ENCODE assay signal across 17 mouse cellular contexts in genomic region chr2:3140585-3140984, GRCm38 (mm10). TPM values are rescaled to one million over a fixed set of nuclear protein-coding genes. Genes with fewer than 3 reads are reported as not detected.
DNase-seq lines count a peak whose midpoint lies in the region; ATAC-seq lines count a peak whose summit lies in the region.
"Had no signal": no experiment of that assay in that cellular context is flagged by ENCODE, and none has a peak within 500 bp of the region (broad histone marks: within the 10 kb centered on the region; RNA-seq: fewer than 3 reads in every experiment).

No protein-coding gene starts in this region.

- no peaks in the 10 kb centered on the region for H3K9me3 ChIP-seq in forebrain, embryonic 10.5 days
- H3K9me3 ChIP-seq in forebrain, embryonic 14.5 days (replicated peaks; ENCODE audit: control insufficient read depth, low read length), result no peaks in the 10 kb centered on the region
- H3K9me3 ChIP-seq in hindbrain, embryonic 14.5 days (ENCODE audit: control insufficient read depth, low read length), result no peaks in the 10 kb centered on the region
- no peaks in the 10 kb centered on the region for H3K9me3 ChIP-seq in hindbrain, embryonic 13.5 days
- H3K9me3 ChIP-seq in midbrain, embryonic 10.5 days (replicated peaks), result 0 out of 2 replicates have a peak, but pooled peaks cover 2% of the 10 kb centered on the region
- no peaks in the 10 kb centered on the region for H3K9me3 ChIP-seq in midbrain, embryonic 14.5 days (ENCODE audit: control insufficient read depth, low read length)
- no peaks in the 10 kb centered on the region for H3K9me3 ChIP-seq in midbrain, embryonic 12.5 days
- H3K9me3 ChIP-seq: heart, embryonic 13.5 days had no signal

- H3K36me3 ChIP-seq in forebrain, embryonic 10.5 days (replicated peaks), result 0 out of 2 replicates have a peak, but pooled peaks cover 4% of the 10 kb centered on the region
- no peaks in the 10 kb centered on the region for H3K36me3 ChIP-seq in forebrain, embryonic 14.5 days (ENCODE audit: control insufficient read depth, insufficient read depth, low read length)
- no peaks in the 10 kb centered on the region for H3K36me3 ChIP-seq in hindbrain, embryonic 14.5 days (replicated peaks; ENCODE audit: control insufficient read depth, insufficient read depth)
- no peaks in the 10 kb centered on the region for H3K36me3 ChIP-seq in hindbrain, embryonic 13.5 days
- no peaks in the 10 kb centered on the region for H3K36me3 ChIP-seq in midbrain, embryonic 10.5 days
- no peaks in the 10 kb centered on the region for H3K36me3 ChIP-seq in midbrain, embryonic 14.5 days (ENCODE audit: control insufficient read depth, insufficient read depth, low read length)
- no peaks in the 10 kb centered on the region for H3K36me3 ChIP-seq in midbrain, embryonic 12.5 days
- H3K36me3 ChIP-seq: heart, embryonic 13.5 days had no signal

- no peak overlapping the region for H3K4me3 ChIP-seq in forebrain, embryonic 10.5 days
- H3K4me3 ChIP-seq in forebrain, embryonic 14.5 days (ENCODE audit: low read depth, low read length), result no peak overlapping the region
- no peak overlapping the region for H3K4me3 ChIP-seq in hindbrain, embryonic 14.5 days (replicated peaks; ENCODE audit: low read length)
- no peak overlapping the region for H3K4me3 ChIP-seq in hindbrain, embryonic 13.5 days
- H3K4me3 ChIP-seq in midbrain, embryonic 10.5 days, result no peak overlapping the region
- H3K4me3 ChIP-seq in midbrain, embryonic 14.5 days (replicated peaks; ENCODE audit: low read depth, low read length), result no peak overlapping the region
- H3K4me3 ChIP-seq in midbrain, embryonic 12.5 days, result no peak overlapping the region
- H3K4me3 ChIP-seq: heart, embryonic 13.5 days had no signal

- no peak overlapping the region for H3K9ac ChIP-seq in forebrain, embryonic 14.5 days (ENCODE audit: low read length)
- no peak overlapping the region for H3K9ac ChIP-seq in hindbrain, embryonic 14.5 days
- no peak overlapping the region for H3K9ac ChIP-seq in hindbrain, embryonic 13.5 days
- no peak overlapping the region for H3K9ac ChIP-seq in midbrain, embryonic 14.5 days (replicated peaks; ENCODE audit: low read length)
- no peak overlapping the region for H3K9ac ChIP-seq in midbrain, embryonic 12.5 days (replicated peaks)
- H3K9ac ChIP-seq: heart, embryonic 13.5 days; liver, embryonic 14.5 days had no signal

- ATAC-seq in forebrain, embryonic 14.5 days, result no peak
- ATAC-seq in hindbrain, embryonic 14.5 days (ENCODE audit: low FRiP score), result peak; percentile 42; the same call in 1 of the 2 replicates
- no peak for ATAC-seq in hindbrain, embryonic 13.5 days (ENCODE audit: low FRiP score)
- no peak for ATAC-seq in midbrain, embryonic 14.5 days (ENCODE audit: low FRiP score, low TSS enrichment)
- ATAC-seq in midbrain, embryonic 12.5 days (ENCODE audit: low FRiP score, low read depth), result 0 out of 2 replicates have a peak, but pooled peaks have one; percentile 19

- peak overlapping the region; percentile 58; the same call in 1 of the 2 replicates for H3K27ac ChIP-seq in forebrain, embryonic 10.5 days
- no peak overlapping the region for H3K27ac ChIP-seq in forebrain, embryonic 14.5 days (ENCODE audit: low read depth, low read length)
- H3K27ac ChIP-seq in hindbrain, embryonic 14.5 days, result no peak overlapping the region
- no peak overlapping the region for H3K27ac ChIP-seq in hindbrain, embryonic 13.5 days
- peak overlapping the region; percentile 76 for H3K27ac ChIP-seq in midbrain, embryonic 10.5 days (replicated peaks)
- H3K27ac ChIP-seq in midbrain, embryonic 14.5 days (replicated peaks; ENCODE audit: low read depth, low read length), result no peak overlapping the region
- H3K27ac ChIP-seq in midbrain, embryonic 12.5 days (replicated peaks), result no peak overlapping the region
- H3K27ac ChIP-seq: liver, embryonic 14.5 days had no signal

- no peak overlapping the region for H3K4me2 ChIP-seq in forebrain, embryonic 14.5 days (ENCODE audit: low read length)
- no peak overlapping the region for H3K4me2 ChIP-seq in hindbrain, embryonic 14.5 days (replicated peaks)
- H3K4me2 ChIP-seq in hindbrain, embryonic 13.5 days, result no peak overlapping the region
- H3K4me2 ChIP-seq in midbrain, embryonic 14.5 days (ENCODE audit: low read length), result no peak overlapping the region
- no peak overlapping the region for H3K4me2 ChIP-seq in midbrain, embryonic 12.5 days (replicated peaks)
- H3K4me2 ChIP-seq: heart, embryonic 13.5 days had no signal

- no peak for DNase-seq in forebrain, embryonic 10.5 days (ENCODE audit: extremely low spot score, low spot score)
- no peak for DNase-seq in forebrain, embryonic 14.5 days (ENCODE audit: low spot score)
- no peak for DNase-seq in hindbrain, embryonic 14.5 days (ENCODE audit: low spot score)
- peak; percentile 19 for DNase-seq in midbrain, embryonic 10.5 days (ENCODE audit: low spot score)
- no peak for DNase-seq in midbrain, embryonic 14.5 days
- no peak for DNase-seq in frontal cortex, postnatal 36 days (ENCODE audit: low spot score in 2 of 2)
- DNase-seq: adrenal gland, adult 2 months; cerebellum, postnatal 10 days; kidney, adult 18-20 months; left cerebral cortex, postnatal 4 days; spleen, adult 18-20 months; thymus, postnatal 14 days had no signal

- H3K4me1 ChIP-seq in forebrain, embryonic 10.5 days, result peaks cover 37% of the 10 kb centered on the region
- H3K4me1 ChIP-seq in forebrain, embryonic 14.5 days (ENCODE audit: control insufficient read depth, insufficient read depth, low read length), result peaks cover 2% of the 10 kb centered on the region; the same call in 1 of the 2 replicates
- 0 out of 2 replicates have a peak, but pooled peaks cover 12% of the 10 kb centered on the region for H3K4me1 ChIP-seq in hindbrain, embryonic 14.5 days (replicated peaks; ENCODE audit: control insufficient read depth, insufficient read depth, low read length)
- H3K4me1 ChIP-seq in hindbrain, embryonic 13.5 days (replicated peaks), result peaks cover 28% of the 10 kb centered on the region
- peaks cover 44% of the 10 kb centered on the region for H3K4me1 ChIP-seq in midbrain, embryonic 10.5 days
- peaks cover 20% of the 10 kb centered on the region; the same call in 1 of the 2 replicates for H3K4me1 ChIP-seq in midbrain, embryonic 14.5 days (ENCODE audit: control insufficient read depth, insufficient read depth, low read length)
- peaks cover 29% of the 10 kb centered on the region for H3K4me1 ChIP-seq in midbrain, embryonic 12.5 days

- H3K27me3 ChIP-seq in forebrain, embryonic 10.5 days (ENCODE audit: poor library complexity, severe bottlenecking), result no peaks in the 10 kb centered on the region
- no peaks in the 10 kb centered on the region for H3K27me3 ChIP-seq in forebrain, embryonic 14.5 days (replicated peaks; ENCODE audit: control insufficient read depth, insufficient read depth, low read length)
- no peaks in the 10 kb centered on the region for H3K27me3 ChIP-seq in hindbrain, embryonic 14.5 days (ENCODE audit: control insufficient read depth, insufficient read depth, low read length)
- H3K27me3 ChIP-seq in hindbrain, embryonic 13.5 days, result no peaks in the 10 kb centered on the region
- H3K27me3 ChIP-seq in midbrain, embryonic 10.5 days (ENCODE audit: low read depth, poor library complexity, severe bottlenecking), result no peaks in the 10 kb centered on the region
- no peaks in the 10 kb centered on the region for H3K27me3 ChIP-seq in midbrain, embryonic 14.5 days (ENCODE audit: control insufficient read depth, insufficient read depth, low read length)
- no peaks in the 10 kb centered on the region for H3K27me3 ChIP-seq in midbrain, embryonic 12.5 days
- H3K27me3 ChIP-seq: CH12.LX; heart, embryonic 13.5 days had no signal

- WGBS in forebrain, embryonic 10.5 days, result 71% methylated on average over 5 of the region's 5 CpGs
- whole genome bisulfite sequencing in forebrain, embryonic 14.5 days, result 70% methylated on average over 5 of the region's 5 CpGs
- 50% methylated on average over 5 of the region's 5 CpGs for WGBS in hindbrain, embryonic 14.5 days
- WGBS in hindbrain, embryonic 13.5 days, result 53% methylated on average over 5 of the region's 5 CpGs
- WGBS in midbrain, embryonic 10.5 days, result 65% methylated on average over 5 of the region's 5 CpGs
- WGBS in midbrain, embryonic 14.5 days, result 41% methylated on average over 5 of the region's 5 CpGs
- WGBS in midbrain, embryonic 12.5 days, result 70% methylated on average over 5 of the region's 5 CpGs

RNA-seq across cellular contexts. Expression of gene Fam171a1, which starts 26.6 kb away (rescaled TPM):
- 32.6 and 34.3 TPM in 2 replicates for polyA plus RNA-seq in forebrain, embryonic 10.5 days (2016; fragmentation: Nextera tagmentation; extraction: Ambion mirVana)
- 23.9 and 26.1 TPM in 2 replicates for polyA plus RNA-seq in forebrain, embryonic 14.5 days (2014; fragmentation: Nextera tagmentation; extraction: Ambion mirVana)
- 52.4 and 59.0 TPM in 2 replicates for polyA plus RNA-seq in hindbrain, embryonic 14.5 days (2014; fragmentation: Nextera tagmentation; extraction: Ambion mirVana)
- 46.7 and 50.8 TPM in 2 replicates for polyA plus RNA-seq in hindbrain, embryonic 13.5 days (2015; fragmentation: Nextera tagmentation; extraction: Ambion mirVana)
- 38.7 and 45.8 TPM in 2 replicates for polyA plus RNA-seq in midbrain, embryonic 10.5 days (2016; fragmentation: Nextera tagmentation; extraction: Ambion mirVana)
- polyA plus RNA-seq in midbrain, embryonic 14.5 days (2014; fragmentation: Nextera tagmentation; extraction: Ambion mirVana), result 30.3 and 50.9 TPM in 2 replicates
- 51.8 and 54.4 TPM in 2 replicates for polyA plus RNA-seq in midbrain, embryonic 12.5 days (2016; fragmentation: Nextera tagmentation; extraction: Ambion mirVana)

Comparison
In these comparisons a context has a peak if more than half of its experiments do, and no peak if none do; other contexts are left out.
1. H3K27ac ChIP-seq: peak in forebrain, embryonic 10.5 days (single experiment) and midbrain, embryonic 10.5 days (single experiment); none in forebrain, embryonic 14.5 days (single experiment), hindbrain, embryonic 14.5 days (single experiment), hindbrain, embryonic 13.5 days (single experiment), midbrain, embryonic 14.5 days (single experiment) and midbrain, embryonic 12.5 days (single experiment).
2. ATAC-seq: peak in hindbrain, embryonic 14.5 days (single experiment) and midbrain, embryonic 12.5 days (single experiment); none in forebrain, embryonic 14.5 days (single experiment), hindbrain, embryonic 13.5 days (single experiment) and midbrain, embryonic 14.5 days (single experiment).